9 mouse cellular contexts compared by ENCODE assay signal in genomic region chr12:108278221-108278918, GRCm38 (mm10). TPM values are rescaled to one million over a fixed set of nuclear protein-coding genes. Genes with fewer than 3 reads are reported as not detected.
DNase-seq lines count a peak whose midpoint lies in the region; ATAC-seq lines count a peak whose summit lies in the region.
"Had no signal": no experiment of that assay in that cellular context is flagged by ENCODE, and none has a peak within 500 bp of the region (broad histone marks: within the 10 kb centered on the region; RNA-seq: fewer than 3 reads in every experiment).

No protein-coding gene starts in this region.

- H3K4me1 ChIP-seq in limb, embryonic 13.5 days: peaks cover 44% of the 10 kb centered on the region
- peaks cover 32% of the 10 kb centered on the region for H3K4me1 ChIP-seq in stomach, embryonic 16.5 days (ENCODE audit: control insufficient read depth, insufficient read depth, low read length)

- no peak overlapping the region; the same call in 1 of the 2 replicates for H3K4me3 ChIP-seq in limb, embryonic 13.5 days
- no peak overlapping the region for H3K4me3 ChIP-seq in stomach, embryonic 16.5 days (replicated peaks; ENCODE audit: low read length)

- H3K4me2 ChIP-seq in limb, embryonic 13.5 days (replicated peaks): peak overlapping the region; percentile 99
- no peak overlapping the region for H3K4me2 ChIP-seq in stomach, embryonic 16.5 days (ENCODE audit: low read depth, low read length)

- ATAC-seq in limb, embryonic 13.5 days (ENCODE audit: low FRiP score, low read depth): no peak
- ATAC-seq in stomach, embryonic 16.5 days (ENCODE audit: insufficient read depth, low FRiP score): no peak
- ATAC-seq in monocyte, adult 5-6 weeks (replicated peaks; ENCODE audit: insufficient number of reproducible peaks, low FRiP score, low TSS enrichment, poor library complexity, severe bottlenecking): no peak

- H3K9me3 ChIP-seq in limb, embryonic 13.5 days: no peaks in the 10 kb centered on the region
- no peaks in the 10 kb centered on the region for H3K9me3 ChIP-seq in stomach, embryonic 16.5 days (replicated peaks; ENCODE audit: control insufficient read depth, low read length)

- 0 out of 2 replicates have a peak overlapping the region, but pooled peaks have one; percentile 2 for H3K27ac ChIP-seq in limb, embryonic 13.5 days
- H3K27ac ChIP-seq in stomach, embryonic 16.5 days (ENCODE audit: low read length): no peak overlapping the region
- H3K27ac ChIP-seq: liver, embryonic 14.5 days had no signal

- H3K9ac ChIP-seq in limb, embryonic 13.5 days: 0 out of 2 replicates have a peak overlapping the region, but pooled peaks have one; percentile 45
- peak overlapping the region; percentile 28; the same call in 1 of the 2 replicates for H3K9ac ChIP-seq in stomach, embryonic 16.5 days (ENCODE audit: low read length)
- H3K9ac ChIP-seq: liver, embryonic 14.5 days had no signal

- peak; percentile 2 for DNase-seq in adrenal gland, postnatal 14 days
- DNase-seq in adrenal gland, postnatal 25 days: no peak
- DNase-seq in urinary bladder, adult 2 months (ENCODE audit: low spot score): peak; percentile 19
- no peak for DNase-seq in urinary bladder, postnatal 14 days (ENCODE audit: low spot score)
- DNase-seq in right cerebral cortex, postnatal 14 days: no peak

- 41% methylated on average over 15 of the region's 15 CpGs for WGBS in limb, embryonic 13.5 days
- 43% methylated on average over 15 of the region's 15 CpGs for WGBS in stomach, embryonic 16.5 days

- no peaks in the 10 kb centered on the region for H3K36me3 ChIP-seq in limb, embryonic 13.5 days
- no peaks in the 10 kb centered on the region for H3K36me3 ChIP-seq in stomach, embryonic 16.5 days (ENCODE audit: control insufficient read depth, insufficient read depth, low read length)

- H3K27me3 ChIP-seq in limb, embryonic 13.5 days: no peaks in the 10 kb centered on the region
- no peaks in the 10 kb centered on the region; the same call in 1 of the 2 replicates for H3K27me3 ChIP-seq in stomach, embryonic 16.5 days (ENCODE audit: control insufficient read depth, insufficient read depth, low read length)

RNA-seq across cellular contexts. Expression of gene Ccdc85c, which starts 3.1 kb away (rescaled TPM):
- 21.6 and 23.0 TPM in 2 replicates for total RNA-seq in adrenal gland, postnatal 14 days (2021)
- total RNA-seq in adrenal gland, postnatal 25 days (2021): 19.4 and 19.9 TPM in 2 replicates
- 14.6 and 23.1 TPM in 2 replicates for polyA plus RNA-seq in urinary bladder, adult 2 months (2012; rRNA removed)
- polyA plus RNA-seq in limb, embryonic 13.5 days (2015; fragmentation: Nextera tagmentation; extraction: Ambion mirVana): 6.6 and 6.9 TPM in 2 replicates
- polyA plus RNA-seq in stomach, embryonic 16.5 days (2015; fragmentation: Nextera tagmentation; extraction: Ambion mirVana): 6.5 and 6.9 TPM in 2 replicates
- total RNA-seq in monocyte, adult 5-6 weeks (2017): 0.32 to 1.4 TPM in 2 of 3 replicates, not detected in the other

RNA-seq across cellular contexts. Expression of gene Hhipl1, which starts 27.7 kb away (rescaled TPM):
- 0.67 and 0.79 TPM in 2 replicates for total RNA-seq in adrenal gland, postnatal 14 days (2021)
- total RNA-seq in adrenal gland, postnatal 25 days (2021): 0.48 and 0.67 TPM in 2 replicates
- polyA plus RNA-seq in urinary bladder, adult 2 months (2012; rRNA removed): 2.9 and 3.2 TPM in 2 replicates
- polyA plus RNA-seq in limb, embryonic 13.5 days (2015; fragmentation: Nextera tagmentation; extraction: Ambion mirVana): 0.83 and 1.1 TPM in 2 replicates
- 0.44 and 0.65 TPM in 2 replicates for polyA plus RNA-seq in stomach, embryonic 16.5 days (2015; fragmentation: Nextera tagmentation; extraction: Ambion mirVana)
- not detected in 3 replicates for total RNA-seq in monocyte, adult 5-6 weeks (2017)

RNA-seq across cellular contexts. Expression of gene Cyp46a1, which starts 55.8 kb away (rescaled TPM):
- 1.7 and 2.0 TPM in 2 replicates for total RNA-seq in adrenal gland, postnatal 14 days (2021)
- 2.0 and 3.1 TPM in 2 replicates for total RNA-seq in adrenal gland, postnatal 25 days (2021)
- 7.4 and 8.3 TPM in 2 replicates for polyA plus RNA-seq in urinary bladder, adult 2 months (2012; rRNA removed)
- polyA plus RNA-seq in limb, embryonic 13.5 days (2015; fragmentation: Nextera tagmentation; extraction: Ambion mirVana): 7.2 and 8.8 TPM in 2 replicates
- 6.8 and 8.5 TPM in 2 replicates for polyA plus RNA-seq in stomach, embryonic 16.5 days (2015; fragmentation: Nextera tagmentation; extraction: Ambion mirVana)
- not detected in 3 replicates for total RNA-seq in monocyte, adult 5-6 weeks (2017)

Comparison
In these comparisons a context has a peak if more than half of its experiments do, and no peak if none do; other contexts are left out.
1. DNase-seq: peak in adrenal gland, postnatal 14 days (single experiment) and urinary bladder, adult 2 months (single experiment); none in adrenal gland, postnatal 25 days (single experiment), urinary bladder, postnatal 14 days (single experiment) and right cerebral cortex, postnatal 14 days (single experiment).